Mouse (Mus musculus): ENCODE measurements around the gene Anapc16.
"Not testable (repeated sequence)": the region's sequence is repeated elsewhere in the genome, so short reads cannot be mapped to it uniquely, and the experiment has no call there.

The Anapc16 gene

DNA sequence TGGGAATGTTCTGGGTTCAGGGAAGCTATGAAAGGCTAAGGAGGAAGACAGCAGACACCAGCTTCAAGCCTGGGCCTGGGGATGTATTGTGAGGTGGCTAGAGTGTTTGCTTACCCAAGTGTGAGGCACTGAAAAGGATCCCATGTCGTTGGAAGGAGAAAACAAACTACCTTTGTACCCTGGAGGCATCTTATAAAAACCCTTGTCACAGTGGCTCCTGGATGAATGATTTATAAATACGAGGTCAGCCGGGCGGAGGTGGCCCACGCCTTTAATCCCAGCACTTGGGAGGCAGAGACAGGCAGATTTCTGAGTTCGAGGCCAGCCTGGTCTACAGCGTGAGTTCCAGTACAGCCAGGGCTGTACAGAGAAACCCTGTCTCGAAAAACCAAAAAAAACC, 1.3 kb downstream of the Anapc16 start:
- in situ Hi-C loops (cut with MseI, MboI), result not testable (repeated sequence)

DNA sequence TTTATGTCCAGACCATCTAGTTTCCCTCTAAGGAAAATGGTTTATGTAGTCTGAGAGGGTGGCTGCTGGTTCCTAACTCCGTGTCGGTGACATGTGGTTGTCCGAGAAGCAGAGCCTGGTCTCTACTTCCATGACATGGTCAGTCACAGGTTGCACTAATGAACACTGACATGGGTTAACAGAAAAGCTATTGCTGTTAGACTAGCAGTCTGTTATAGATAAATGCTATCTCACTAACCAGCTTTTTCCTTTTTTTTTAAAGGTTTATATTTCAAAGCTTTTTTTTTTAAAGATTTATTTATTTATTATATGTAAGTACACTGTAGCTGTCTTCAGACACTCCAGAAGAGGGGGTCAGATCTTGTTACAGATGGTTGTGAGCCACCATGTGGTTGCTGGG, 3.9 kb downstream of the Anapc16 start:
- in situ Hi-C loops (cut with MseI, MboI), result no loop called here

DNA sequence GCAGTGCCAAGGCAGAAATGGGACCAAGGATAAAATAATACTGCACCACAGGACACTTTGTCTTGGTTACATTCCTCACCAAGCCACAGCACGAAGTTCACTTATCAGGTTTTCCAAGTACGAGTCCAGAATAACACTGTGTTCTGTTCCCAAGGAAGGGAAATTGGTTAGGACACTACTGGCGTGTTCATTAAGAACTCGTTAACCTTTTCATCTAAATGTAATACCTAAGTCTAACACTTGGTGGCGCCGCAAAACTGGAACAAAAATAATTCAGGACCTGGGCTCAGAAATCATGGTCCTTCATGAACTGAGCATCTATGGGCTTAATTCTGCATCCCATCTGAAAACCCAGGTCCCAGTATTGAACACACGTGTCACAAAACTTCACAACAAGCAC, 5.3 kb downstream of the Anapc16 start:
- in situ Hi-C loops (cut with MseI, MboI), result no loop called here

DNA sequence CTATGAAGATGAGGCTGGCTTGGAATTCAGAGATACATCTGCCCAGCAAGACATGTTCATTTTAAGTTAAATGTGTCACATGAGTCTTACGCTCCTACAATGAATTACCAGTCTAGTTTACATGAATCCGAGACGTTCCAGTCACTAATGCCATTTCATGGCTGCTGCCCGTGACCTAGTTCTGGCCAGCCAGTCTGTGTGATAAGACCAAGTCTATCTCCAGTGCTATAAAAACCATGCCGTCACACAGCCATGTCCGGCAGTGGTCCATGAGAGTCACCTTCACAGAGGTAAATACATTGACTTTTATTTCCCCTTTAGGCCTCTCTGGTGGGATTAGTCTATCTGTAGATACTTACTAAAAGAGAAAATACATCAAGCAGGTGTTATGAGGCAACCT, 7.0 kb downstream of the Anapc16 start:
- in situ Hi-C loops (cut with MseI, MboI), result no loop called here

DNA sequence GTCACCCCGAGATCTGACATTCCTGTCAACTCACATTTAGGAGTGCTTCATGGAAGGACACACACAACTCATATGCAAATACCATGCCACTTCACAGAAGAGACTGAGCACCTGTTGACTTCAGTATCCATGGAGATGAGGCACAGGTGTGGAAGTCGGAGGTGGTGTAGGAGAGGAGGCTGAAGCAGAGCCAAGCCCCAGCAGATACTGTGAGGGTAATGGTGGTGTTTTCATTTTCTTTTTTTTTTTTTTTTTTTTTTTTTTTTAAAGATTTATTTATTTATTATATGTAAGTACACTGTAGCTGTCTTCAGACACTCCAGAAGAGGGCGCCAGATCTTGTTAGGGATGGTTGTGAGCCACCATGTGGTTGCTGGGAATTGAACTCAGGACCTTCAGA, 9.1 kb downstream of the Anapc16 start:
- in situ Hi-C loops (cut with MseI, MboI), result not testable (repeated sequence)

DNA sequence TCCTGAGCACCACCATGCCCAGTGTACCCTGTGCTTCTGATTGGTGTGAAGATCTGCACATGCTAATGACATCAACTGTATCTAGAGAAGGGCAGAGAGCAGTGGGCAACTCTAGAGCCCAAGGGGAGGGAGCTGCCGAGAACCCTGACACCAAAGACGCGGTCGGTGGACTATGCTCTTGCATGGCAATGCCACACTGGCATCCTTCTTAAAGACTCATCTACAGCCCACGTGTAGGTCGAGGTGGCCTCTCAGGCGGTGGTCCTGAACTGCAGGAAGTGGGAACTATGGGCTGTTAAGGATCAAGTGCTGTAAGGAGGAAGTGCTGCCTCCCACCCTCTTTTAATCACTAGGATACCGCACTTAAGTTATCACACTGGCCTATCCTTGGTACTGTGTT, 10.9 kb downstream of the Anapc16 start:
- in situ Hi-C loops (cut with MseI, MboI), result no loop called here

DNA sequence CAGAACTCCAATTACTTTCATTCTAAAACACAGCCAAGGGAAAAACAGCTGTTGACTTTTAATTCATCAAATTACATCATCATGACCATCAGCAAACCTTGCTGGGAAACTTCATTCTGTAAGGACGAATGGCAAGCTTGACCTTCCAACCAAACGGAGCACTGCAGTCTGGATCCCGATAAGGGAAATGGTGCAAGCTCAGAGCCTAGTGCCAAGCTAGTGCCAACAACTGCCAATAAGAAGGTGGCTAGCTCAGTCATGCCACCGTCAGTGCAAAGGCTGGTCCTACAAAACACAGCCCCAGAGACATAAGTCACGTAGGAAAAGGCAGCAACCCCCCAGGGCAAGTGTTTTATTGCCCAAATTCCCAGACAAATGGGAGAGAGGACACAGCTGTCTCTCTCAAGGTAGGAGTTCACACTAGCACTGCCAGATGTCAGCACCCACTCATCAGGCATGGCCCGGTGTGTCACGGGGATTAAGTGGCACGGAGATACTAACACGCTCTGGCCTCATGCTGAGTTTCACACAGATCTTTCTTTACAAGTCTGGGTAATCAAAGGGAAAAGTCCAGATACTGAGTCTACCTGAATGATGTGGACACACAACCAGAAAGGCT, 11.6 kb downstream of the Anapc16 start:
- in situ Hi-C loops (cut with MseI, MboI), result no loop called here

DNA sequence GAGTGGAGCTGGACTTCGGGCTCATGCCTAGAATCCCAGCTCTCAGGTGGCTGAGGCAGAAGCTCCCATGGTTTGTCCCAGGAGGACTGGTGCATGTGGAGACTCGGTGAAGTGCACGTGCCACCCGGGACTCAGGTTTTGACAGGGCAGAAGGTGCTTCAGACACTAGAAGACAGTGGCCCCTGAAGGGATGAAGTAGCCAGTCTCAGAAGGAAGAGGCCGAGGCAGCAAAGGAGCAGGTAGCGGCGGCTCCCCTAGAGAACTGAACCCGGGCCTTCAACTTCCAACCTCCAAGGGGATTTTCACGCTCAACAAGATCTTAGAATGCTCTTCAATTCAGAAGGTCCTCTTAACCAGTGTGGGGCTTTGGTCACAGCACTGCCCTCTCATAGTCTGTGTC, 12.5 kb downstream of the Anapc16 start:
- in situ Hi-C loops (cut with MseI, MboI), result no loop called here

DNA sequence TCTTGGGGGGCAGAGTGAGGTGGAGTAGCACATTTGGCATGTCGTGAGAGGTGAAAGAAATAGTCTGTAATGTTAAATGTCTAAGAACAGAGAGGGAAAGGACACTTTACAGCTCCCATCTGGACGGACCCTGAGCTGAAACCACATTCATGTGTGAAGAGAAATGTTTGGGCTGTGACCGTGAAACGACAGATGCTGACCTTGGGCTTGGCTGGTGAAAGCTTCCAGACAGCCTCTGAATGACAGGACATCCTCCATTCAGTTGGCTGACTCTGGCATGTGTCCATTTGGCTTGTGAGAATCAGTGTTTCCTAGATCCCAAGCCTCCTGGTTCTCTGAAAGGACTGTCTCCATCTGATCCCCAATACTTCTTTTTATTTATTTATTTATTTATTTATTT, 14.9 kb downstream of the Anapc16 start:
- in situ Hi-C loops (cut with MseI, MboI), result no loop called here

DNA sequence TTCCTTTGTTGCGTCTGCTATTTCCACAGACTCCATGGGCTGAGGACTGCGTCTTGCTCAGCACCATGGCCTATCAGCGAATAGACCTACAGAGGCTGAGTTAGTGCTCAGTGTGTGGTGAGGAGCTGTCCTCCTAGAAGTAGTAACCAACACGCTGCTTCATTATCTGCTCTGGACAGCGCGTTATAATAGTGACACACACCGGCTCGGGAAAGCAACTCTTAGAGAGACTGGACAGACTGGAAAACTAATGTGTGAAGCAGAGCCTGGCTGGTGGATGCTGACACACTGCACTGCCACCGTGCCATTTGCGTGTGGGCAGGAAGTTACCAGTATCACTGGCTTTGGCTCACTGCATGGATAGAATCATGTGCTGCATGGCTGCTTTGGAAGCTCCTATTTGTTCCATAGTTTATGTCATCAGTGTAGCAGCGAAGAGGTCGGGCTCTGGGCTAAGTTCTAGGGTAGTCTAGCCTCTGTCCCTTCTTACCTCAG, 20.5 kb downstream of the Anapc16 start:
- in situ Hi-C loops (cut with MseI, MboI), result no loop called here

DNA sequence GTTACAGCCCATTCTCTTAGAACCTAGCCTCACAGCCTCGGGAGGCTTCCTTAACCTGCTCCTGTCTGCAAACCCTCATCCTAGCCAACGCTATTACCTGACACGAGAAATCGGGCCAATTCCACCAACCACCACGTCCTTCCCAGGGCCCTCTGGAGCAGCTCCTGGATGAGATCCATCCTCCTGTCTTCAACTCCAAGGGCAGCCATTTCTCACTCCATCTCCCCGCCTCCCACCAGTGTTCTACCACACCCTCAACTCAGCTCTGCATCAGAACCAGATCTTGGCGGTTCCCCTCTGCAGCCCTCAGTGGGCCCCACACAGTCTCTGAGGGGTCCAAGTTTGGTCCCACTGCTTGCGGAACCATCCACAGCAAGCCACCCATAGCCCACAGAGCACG, 21.1 kb downstream of the Anapc16 start:
- in situ Hi-C loops (cut with MseI, MboI), result no loop called here

DNA sequence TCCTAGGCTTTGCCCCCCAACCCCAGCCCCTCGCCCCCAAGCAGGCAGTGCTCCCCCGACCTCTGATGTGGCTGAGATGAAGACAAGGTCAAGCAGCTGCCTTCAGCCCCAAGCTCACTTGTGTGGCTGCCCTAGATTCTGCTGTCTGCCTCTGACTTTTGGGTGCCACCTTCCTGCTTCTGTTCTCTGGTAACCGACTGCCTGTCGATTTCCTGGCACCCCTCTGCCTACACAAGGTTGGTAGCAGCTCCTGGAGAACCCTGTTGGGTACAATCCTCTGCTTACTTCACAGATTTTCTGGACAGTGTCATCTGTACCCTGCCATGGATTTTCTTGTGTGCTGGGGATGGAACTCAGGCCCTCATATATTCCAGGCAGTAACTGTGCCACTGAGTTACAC, 21.6 kb downstream of the Anapc16 start:
- in situ Hi-C loops (cut with MseI, MboI), result no loop called here

DNA sequence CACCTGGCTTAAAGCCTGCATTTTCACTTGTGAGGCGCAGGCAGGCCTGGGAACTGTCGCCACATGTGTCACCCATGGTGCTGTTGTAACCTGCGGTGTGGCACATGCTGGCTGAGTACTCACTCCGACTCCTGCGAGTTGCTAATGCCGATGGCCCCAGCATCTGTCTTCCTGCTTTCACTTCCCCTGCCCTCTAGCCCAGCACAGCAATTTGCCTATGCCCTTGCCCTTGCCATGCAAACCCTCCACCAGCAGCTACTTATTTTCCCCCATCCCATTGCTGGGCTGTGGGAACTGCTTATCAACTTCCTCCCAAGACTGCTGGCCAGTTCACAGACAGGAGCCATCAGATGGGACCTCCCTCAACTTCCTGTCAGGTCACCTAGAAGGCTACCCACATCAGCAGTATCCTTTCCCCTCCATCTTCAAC, 22.1 kb downstream of the Anapc16 start:
- in situ Hi-C loops (cut with MseI, MboI), result no loop called here

DNA sequence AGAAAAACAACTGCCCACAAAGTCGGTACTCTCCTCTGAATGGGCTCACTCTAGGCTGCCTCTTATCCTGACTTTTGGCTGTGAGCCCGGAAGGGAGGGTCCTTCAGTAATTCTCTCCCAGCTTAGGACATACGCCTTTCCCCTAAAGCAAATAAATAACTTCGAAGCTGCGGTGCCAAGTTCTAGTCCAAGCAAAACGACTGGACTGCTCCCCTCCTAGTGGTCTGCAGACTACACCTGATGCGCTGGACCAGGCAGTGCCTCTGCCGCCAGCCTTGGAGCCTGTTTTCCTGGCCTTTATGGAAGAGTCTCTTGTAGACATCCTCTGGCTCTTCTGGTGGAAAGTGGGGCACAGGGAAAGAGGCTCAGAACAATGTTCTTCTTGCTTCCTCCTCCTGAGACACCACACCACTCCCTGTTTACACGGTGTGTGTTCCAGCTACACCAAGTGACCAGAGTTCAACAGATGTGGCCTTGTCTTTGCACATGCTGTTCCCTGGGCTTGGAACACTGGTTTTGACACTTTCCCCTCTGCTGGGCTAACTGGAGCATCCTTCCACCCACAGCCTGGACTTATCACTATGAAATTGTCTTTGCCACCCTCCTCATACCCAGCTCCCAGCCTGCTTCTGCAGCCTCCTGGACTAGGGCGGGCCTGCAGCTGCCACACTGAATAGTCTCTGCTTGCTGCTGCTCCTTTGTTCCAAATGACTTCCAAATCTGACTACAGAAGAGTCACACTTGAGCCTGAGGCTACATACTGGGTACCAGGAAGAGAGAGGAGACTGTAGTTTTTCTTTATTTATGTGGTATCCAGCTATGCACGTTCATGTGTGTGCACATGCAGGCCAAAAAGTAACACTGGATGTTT, 23.8 kb downstream of the Anapc16 start:
- in situ Hi-C loops (cut with MseI, MboI), result no loop called here

DNA sequence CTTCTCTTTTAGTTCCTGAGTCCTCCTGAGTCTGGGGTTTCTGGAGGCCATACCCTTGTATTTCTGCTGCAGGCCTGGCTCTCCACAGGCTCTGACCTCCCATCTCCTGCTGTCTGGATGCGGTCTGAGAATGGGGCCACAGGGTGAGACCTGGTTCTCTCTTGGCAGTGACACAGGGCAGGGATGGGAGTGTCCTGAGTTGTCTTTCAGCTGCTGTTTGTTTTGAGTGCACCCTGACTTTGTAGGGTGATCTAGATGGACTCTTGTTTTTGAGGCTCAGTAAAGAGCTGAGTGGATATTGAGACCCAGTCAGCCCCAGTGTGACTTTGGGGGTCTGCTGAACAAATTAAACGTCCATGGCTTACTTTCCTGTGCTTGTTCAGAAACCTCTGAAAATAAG, 24.5 kb downstream of the Anapc16 start:
- in situ Hi-C loops (cut with MseI, MboI), result no loop called here

DNA sequence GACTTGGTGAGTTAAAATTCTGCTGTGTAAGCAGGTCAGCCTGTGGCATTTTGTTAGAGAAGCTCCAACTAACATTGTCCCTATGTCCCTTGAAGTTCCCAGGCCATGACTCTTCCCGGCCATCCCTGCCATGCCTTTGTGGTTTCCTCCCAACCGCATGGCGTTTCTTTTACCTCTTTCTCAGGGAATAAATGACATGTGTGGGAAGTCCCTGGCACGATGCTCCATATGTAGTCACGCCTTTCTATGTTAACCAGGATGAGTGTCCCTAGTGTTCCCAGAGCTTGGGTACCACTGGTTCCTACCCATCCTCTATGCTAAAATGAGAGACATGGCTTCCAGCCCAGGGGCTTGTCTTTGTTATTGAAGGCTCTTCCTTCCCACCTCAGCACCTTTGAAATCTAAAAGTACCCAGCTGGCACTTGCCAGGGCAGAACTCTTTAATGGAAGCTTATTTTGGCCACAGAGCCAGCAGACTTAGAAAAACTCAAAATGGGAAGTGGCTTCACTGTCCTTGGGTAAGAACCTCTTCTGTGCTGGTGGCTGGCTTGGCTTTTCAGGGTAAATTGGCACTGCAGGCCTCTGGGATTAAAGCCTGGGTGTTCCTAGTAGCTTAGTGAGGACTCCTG, 25.1 kb downstream of the Anapc16 start:
- in situ Hi-C loops (cut with MseI, MboI), result no loop called here

DNA sequence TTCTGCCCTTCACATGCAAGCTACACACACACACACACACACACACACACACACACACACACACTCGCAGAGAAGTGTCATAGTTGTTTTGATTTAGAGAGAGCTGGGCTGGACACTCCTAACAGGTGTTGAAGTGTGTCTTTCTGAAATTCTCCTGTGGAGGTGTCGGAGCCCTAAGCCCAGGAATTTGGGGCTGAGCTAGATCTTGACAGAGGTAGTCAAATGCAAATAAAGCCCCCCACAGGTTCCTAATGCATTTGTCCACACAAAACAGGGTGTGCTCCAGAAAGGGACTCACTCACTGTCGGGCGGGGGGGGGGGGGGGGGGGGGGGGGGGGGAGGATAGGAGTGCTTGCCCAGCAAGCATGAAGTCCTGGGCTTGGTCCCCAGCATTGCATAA, 25.8 kb downstream of the Anapc16 start:
- in situ Hi-C loops (cut with MseI, MboI), result no loop called here

DNA sequence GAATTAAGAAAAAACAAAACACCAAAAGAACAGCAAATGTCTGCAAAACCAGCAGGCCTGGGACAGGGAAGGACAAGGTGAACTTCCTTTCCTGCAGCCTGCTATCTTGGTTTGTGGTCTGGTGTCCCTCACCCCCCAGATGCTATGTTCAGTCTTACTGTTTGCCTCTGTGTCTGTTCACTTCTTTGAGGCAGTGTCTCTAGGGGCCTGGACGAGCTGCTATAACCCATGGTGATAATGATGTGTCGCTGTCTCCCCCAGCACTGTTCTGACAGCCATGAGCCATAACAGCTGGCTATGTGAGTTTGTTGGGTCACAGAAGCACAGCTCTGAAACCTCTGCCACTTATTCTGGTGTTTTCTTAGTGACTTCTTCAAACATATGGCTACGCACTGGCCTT, 28.1 kb downstream of the Anapc16 start:
- in situ Hi-C loops (cut with MseI, MboI), result no loop called here

DNA sequence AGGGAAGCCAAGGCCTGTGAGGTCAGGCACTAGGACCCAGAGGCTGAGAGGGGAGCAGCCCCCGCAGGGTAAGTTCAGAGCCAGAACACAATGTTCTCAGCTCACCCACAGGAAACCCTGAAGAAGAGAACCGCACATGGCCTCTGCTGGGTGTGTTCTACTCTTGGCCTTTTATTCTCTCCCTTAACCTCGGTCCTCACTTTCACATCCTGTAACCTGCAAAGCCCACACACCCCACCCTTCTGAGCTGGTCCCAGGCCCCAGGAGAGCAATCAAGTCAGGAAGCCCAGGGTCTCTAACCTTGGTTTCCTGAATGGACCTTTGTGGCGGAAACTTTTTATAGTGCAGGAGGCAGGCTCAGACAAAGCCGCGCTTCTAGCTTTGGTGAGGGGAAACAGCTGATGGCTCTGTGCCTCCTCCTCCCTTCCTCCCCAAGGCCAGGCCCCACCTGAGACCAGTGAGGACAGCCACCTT, 28.7 kb downstream of the Anapc16 start:
- in situ Hi-C loops (cut with MseI, MboI), result no loop called here

DNA sequence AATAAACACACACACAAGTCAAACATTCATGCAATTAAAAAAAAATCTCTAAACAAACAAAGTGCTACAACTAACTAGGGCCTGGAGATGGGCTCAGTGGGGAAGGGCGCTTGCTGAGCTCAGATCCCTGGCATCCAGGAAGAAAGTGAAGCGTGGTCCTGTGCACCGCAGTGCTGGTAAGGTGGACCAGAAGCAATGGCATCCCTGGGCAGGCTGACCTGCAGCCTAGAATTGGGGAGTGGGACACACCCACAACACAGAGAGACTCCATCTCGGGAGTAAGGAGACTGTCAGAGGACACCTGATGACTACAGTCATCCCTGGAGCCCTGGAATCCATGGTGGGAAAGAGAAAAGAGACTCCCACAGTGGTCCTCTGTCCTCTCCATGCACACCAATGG, 29.5 kb downstream of the Anapc16 start:
- in situ Hi-C loops (cut with MseI, MboI), result no loop called here

DNA sequence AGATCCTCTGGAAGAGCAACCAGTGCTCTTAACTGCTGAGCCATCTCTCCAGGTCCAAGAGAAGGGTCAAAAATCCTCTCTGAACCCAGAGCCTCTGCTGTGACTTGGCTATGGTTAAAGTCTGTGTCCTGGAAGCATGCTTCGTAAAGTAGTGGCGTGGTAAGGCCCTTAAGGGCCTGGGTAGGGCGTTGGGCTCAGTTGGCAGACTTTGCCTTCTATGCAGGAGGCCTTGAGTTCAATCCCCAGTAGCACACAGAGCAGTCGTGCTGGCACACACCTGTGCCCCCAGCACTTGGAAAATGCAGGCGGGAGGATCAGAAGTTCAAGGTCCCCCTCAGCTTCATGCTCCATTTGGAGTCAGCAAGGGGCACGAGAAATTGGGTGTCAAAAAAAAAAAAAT, 29.9 kb downstream of the Anapc16 start:
- in situ Hi-C loops (cut with MseI, MboI), result no loop called here

DNA sequence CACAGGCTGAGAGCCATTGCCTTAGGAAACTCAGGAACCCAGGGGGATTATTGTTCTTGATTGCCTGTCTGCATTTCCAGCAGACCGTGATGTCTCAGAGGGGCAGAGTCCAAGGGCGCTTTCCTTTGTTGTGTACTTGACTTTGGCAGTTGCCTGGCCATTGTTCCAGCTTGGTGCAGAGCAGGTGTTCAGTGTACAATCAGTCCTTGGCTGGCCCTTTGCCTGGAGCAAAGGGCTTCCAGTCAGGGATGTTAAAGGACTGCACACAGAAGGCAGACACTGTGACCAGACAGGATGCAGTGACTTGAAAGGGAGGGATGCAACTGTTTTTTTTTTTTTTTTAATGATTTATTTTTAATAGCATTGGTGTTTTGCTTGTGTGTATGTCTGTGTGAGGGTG, 30.4 kb downstream of the Anapc16 start:
- in situ Hi-C loops (cut with MseI, MboI), result no loop called here

DNA sequence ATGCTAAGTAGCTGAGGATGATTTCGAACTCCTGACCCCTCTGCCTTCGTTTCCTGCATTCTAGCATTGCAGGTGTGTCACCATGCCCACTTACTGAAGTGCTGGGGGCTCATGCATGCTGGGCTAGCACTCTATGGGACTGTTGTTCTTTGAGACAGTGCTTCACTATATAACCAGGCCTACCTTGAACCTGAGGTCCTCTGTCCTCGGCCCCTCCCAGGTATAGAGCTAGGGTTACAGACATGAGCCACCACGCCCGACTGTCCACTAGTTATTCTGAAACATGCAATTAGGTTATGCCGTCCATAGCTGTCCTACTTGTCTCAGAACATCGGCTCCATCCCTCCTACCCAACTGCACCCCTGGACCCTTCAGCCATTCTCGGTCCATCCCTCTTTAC, 31.1 kb downstream of the Anapc16 start:
- in situ Hi-C loops (cut with MseI, MboI), result no loop called here

Measured in mouse trophoblast stem cell (cell line).